Mouse (Mus musculus) kidney, adult 2 months (tissue): ENCODE results near the gene Prn.

Experiments
- CTCF ChIP-seq: fragments of 200-500 bp; conservative IDR thresholded peaks from 2 replicates; pipeline ENCODE4 v1.5.1; 2011; ENCODE audit warnings: low read depth, mild to moderate bottlenecking, control low read depth, low read length, moderate library complexity, mixed read lengths; ENCODE audit not compliant: insufficient read depth, insufficient read length
- POLR2A ChIP-seq: fragments of 200-500 bp; IDR thresholded peaks from one replicate; pipeline ENCODE4 v1.6.1; 2011; ENCODE audit warnings: low read depth, low read length, control low read depth

- TF ChIP-seq CTCF (no peak), POLR2A (no peak)
These were observed 94.9 kb downstream of the Prn start for GRCm38 (mm10) chr2:132004495-132005136.
